Mouse (Mus musculus): ENCODE results near the gene Scaf8.

DNA sequence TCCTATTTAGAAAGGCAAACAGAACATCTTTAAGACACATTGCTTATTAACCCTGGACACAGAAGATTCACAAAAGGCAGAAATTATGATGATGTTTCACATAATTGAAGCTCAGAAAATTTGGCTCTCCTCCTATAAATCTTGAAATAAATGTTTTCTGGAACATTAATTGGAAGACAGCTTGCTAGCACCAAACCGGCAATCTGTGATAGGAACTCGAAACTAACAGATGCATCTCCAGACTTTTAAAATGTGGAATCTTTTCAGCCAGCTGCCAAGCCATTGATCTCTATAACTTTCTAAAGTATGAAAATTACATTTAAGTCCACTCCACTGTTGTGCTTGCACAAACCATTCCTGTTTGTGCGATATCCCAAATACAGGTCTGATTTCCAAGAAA lies 128.9 kb downstream of the Scaf8 start:
- TF ChIP-seq GATA1 (IDR thresholded peaks at IDR 0.05; ENCODE audit: low read length) (no peak), TAL1 (IDR thresholded peaks at IDR 0.05; ENCODE audit: low read length) (no peak)

All from erythroblast, embryonic 14.5 days (primary cell).